In the genomic region with DNA sequence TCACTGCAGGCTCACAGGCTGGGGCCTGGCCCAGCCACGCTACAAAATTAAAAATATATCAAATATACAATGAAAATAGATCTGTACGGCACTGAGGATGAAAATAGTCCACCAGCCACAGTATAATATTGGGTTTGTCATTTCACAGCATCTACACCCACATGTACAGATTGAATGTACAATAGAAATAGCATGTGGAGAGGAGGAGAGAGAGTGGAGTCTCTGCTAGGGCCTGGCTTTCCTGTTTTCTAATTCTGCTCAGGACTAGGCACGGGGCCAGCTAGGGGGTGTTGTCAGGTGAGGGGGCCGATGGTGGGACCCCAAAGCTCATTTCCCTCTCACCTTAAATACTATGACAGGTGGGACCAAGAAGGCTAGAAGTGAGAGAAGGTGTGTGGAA, we compare ENCODE assay signal across 13 mouse cellular contexts. TPM values are rescaled to one million over a fixed set of nuclear protein-coding genes. Genes with fewer than 3 reads are reported as not detected.
"Had no signal": no experiment of that assay in that cellular context is flagged by ENCODE, and none has a peak within 500 bp of the region (broad histone marks: within the 10 kb centered on the region; RNA-seq: fewer than 3 reads in every experiment).

No protein-coding gene starts in this region.

- DNase-seq: kidney, adult 11 months; kidney, postnatal 14 days; lung, postnatal 14 days; thymus, adult 2 months; thymus, postnatal 25 days had no signal

- H3K4me1 ChIP-seq: liver, embryonic 12.5 days; lung, embryonic 15.5 days had no signal

- ATAC-seq: hindbrain, postnatal 0 days; liver, embryonic 12.5 days; midbrain, embryonic 16.5 days had no signal

- H3K4me3 ChIP-seq: limb, embryonic 15.5 days; liver, embryonic 12.5 days; lung, embryonic 15.5 days; megakaryocyte, embryonic 14.5 days; neural tube, embryonic 13.5 days had no signal

- H3K27ac ChIP-seq: hindbrain, postnatal 0 days; limb, embryonic 15.5 days; liver, embryonic 12.5 days; lung, embryonic 15.5 days; macrophage; neural tube, embryonic 13.5 days had no signal

RNA-seq across cellular contexts. Expression of gene Kcnc4, which starts 9.7 kb away (rescaled TPM):
- polyA plus RNA-seq: liver, embryonic 12.5 days; macrophage had no signal
